Mouse (Mus musculus): ENCODE results near the gene Cxcl2. TPM values are rescaled to one million over a fixed set of nuclear protein-coding genes. Genes with fewer than 3 reads are reported as not detected.
A peak's percentile ranks its signal among the peaks of the same experiment; 100 is the strongest.

Cxcl2 gene
- total and polyA plus RNA-seq, 3 experiments = 0.21 to 0.47 TPM; not detected in 1

DNA sequence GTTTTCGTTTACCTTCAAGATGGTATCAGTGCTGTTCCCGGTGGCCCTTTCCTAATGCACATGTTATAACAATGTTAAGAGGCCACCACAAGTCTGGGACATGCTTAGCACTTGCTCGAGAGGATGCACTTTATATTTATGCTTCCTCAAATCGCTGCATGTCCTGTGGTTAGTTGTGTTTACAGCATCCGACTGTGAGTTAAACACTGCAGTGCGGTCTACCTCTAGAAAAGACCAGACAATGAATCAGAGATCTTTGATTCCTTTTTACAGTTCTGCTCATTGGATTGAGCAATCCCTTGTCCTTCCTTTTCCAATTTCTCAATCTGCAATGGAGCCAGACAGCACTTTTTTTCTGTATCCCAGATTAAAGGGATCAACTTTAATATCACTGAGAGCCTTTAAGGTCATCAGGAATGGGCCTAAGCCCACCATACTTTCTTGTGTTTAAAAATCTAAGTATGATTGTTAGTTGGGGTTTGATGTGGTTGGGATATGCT lies 41.7 kb upstream of the Cxcl2 start:
- no peaks in the 10 kb centered on the region for H3K27me3 ChIP-seq (replicated peaks)
- no peaks in the 10 kb centered on the region for H3K4me1 ChIP-seq (ENCODE audit: control insufficient read depth in 1 of 2, insufficient read depth in 2 of 2)
- DNase-seq (ENCODE audit: extremely low read depth) = no peak
- H3K9me3 ChIP-seq (replicated peaks; ENCODE audit: low read length) = no peaks in the 10 kb centered on the region
- no peak overlapping the region for H3K4me3 ChIP-seq (replicated peaks in 1 of 3; ENCODE audit: low read depth in 2 of 3, low read length in 2 of 3, poor library complexity in 1 of 3)
- no peaks in the 10 kb centered on the region for H3K79me2 ChIP-seq (replicated peaks; ENCODE audit: control insufficient read depth, extremely low read depth, insufficient read depth, poor library complexity, severe bottlenecking)
- in situ Hi-C loops (cut with MboI; ENCODE audit: low pct_ligation_motif_present, low pct_unique_long_range_greater_than_20kb, low sequenced_read_pairs) (no loop called here), dilution Hi-C loops (cut with MboI; ENCODE audit: extremely low pct_ligation_motif_present, extremely low pct_unique_long_range_greater_than_20kb, low sequenced_read_pairs) (no loop called here)
- no peak overlapping the region for H3K27ac ChIP-seq (ENCODE audit: insufficient read depth, low read depth)
- no peaks in the 10 kb centered on the region for H3K36me3 ChIP-seq (replicated peaks in 1 of 2; ENCODE audit: control insufficient read depth in 1 of 2, insufficient read depth in 1 of 2, low read length in 1 of 2)
- H3K4me2 ChIP-seq (ENCODE audit: insufficient read depth, low read depth, poor library complexity, severe bottlenecking) = no peak overlapping the region
- H3K9ac ChIP-seq (ENCODE audit: insufficient read depth, low read depth) = no peak overlapping the region
- TF ChIP-seq PAX5 (IDR thresholded peaks at IDR 0.05; ENCODE audit: low read length) (no peak), MYC (IDR thresholded peaks at IDR 0.05; ENCODE audit: low read depth, low read length) (no peak), E2F4 (IDR thresholded peaks at IDR 0.05; ENCODE audit: insufficient replicate concordance, low read depth, low read length) (no peak), ZKSCAN1 (IDR thresholded peaks at IDR 0.05; ENCODE audit: borderline replicate concordance, low read depth, low read length) (no peak), RAD21 (IDR thresholded peaks at IDR 0.05; ENCODE audit: low read depth, low read length) (no peak), MEF2A (IDR thresholded peaks at IDR 0.05; ENCODE audit: borderline replicate concordance, low read depth, low read length) (no peak), UBTF (IDR thresholded peaks at IDR 0.05; ENCODE audit: low read depth, low read length) (no peak), NELFE (IDR thresholded peaks at IDR 0.05; ENCODE audit: low read depth, low read length) (no peak), KAT2A (IDR thresholded peaks at IDR 0.05; ENCODE audit: insufficient replicate concordance, low read length) (no peak), IRF4 (IDR thresholded peaks at IDR 0.05; ENCODE audit: low read depth, low read length) (no peak), CHD2 (IDR thresholded peaks at IDR 0.05; ENCODE audit: low read length) (no peak)

DNA sequence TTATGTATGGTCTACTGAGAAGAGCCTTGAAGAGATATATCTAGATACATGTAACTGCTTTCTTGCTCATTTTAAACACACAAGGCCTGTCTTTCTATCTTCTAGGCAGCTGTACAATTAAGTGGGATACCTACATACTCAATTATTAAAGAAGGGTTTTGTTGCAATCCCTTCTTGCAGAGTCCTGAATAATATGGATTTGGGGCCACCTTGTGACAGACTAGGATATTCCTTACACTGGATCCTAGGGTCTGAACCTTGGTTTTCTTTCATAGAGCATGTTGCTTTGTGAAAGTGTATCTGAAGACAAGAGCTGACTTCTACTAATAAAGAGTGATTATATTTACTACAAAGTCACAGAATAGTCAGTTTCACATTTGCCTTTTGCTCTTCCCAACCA lies 36.9 kb upstream of the Cxcl2 start:
- TF ChIP-seq RAD21 (IDR thresholded peaks at IDR 0.05; ENCODE audit: low read depth, low read length) (peak; percentile 22), ELF1 (IDR thresholded peaks at IDR 0.05; ENCODE audit: low read depth, low read length) (no peak), CTCF (conservative IDR thresholded peaks at IDR 0.05 in 1 of 2, IDR thresholded peaks at IDR 0.05 in 1 of 2; ENCODE audit: low read depth in 2 of 2, low read length in 2 of 2) (peak in 1 of 2 experiments; percentile 31; a peak in 1 of 4 replicates)
- Histone ChIP-seq H3K9me3 (replicated peaks; ENCODE audit: low read length) (no peaks in the 10 kb centered on the region), H3K79me2 (replicated peaks; ENCODE audit: control insufficient read depth, extremely low read depth, insufficient read depth, poor library complexity, severe bottlenecking) (no peaks in the 10 kb centered on the region), H3K4me2 (ENCODE audit: insufficient read depth, low read depth, poor library complexity, severe bottlenecking) (no peak overlapping the region), H3K4me1 (ENCODE audit: control insufficient read depth in 1 of 2, insufficient read depth in 2 of 2) (0 out of 4 replicates have a peak, but pooled peaks cover 0 to 2% of the 10 kb centered on the region in 2 experiments), H3K36me3 (replicated peaks in 1 of 2; ENCODE audit: control insufficient read depth in 1 of 2, insufficient read depth in 1 of 2, low read length in 1 of 2) (no peaks in the 10 kb centered on the region), H3K9ac (ENCODE audit: insufficient read depth, low read depth) (no peak overlapping the region), H3K4me3 (replicated peaks in 1 of 3; ENCODE audit: low read depth in 2 of 3, low read length in 2 of 3, poor library complexity in 1 of 3) (no peak overlapping the region), H3K27ac (ENCODE audit: insufficient read depth, low read depth) (no peak overlapping the region), H3K27me3 (replicated peaks) (no peaks in the 10 kb centered on the region)
- peak; percentile 0 for DNase-seq (ENCODE audit: extremely low read depth)
- dilution Hi-C loops (cut with MboI; ENCODE audit: extremely low pct_ligation_motif_present, extremely low pct_unique_long_range_greater_than_20kb, low sequenced_read_pairs) (no loop called here), in situ Hi-C loops (cut with MboI; ENCODE audit: low pct_ligation_motif_present, low pct_unique_long_range_greater_than_20kb, low sequenced_read_pairs) (no loop called here)

DNA sequence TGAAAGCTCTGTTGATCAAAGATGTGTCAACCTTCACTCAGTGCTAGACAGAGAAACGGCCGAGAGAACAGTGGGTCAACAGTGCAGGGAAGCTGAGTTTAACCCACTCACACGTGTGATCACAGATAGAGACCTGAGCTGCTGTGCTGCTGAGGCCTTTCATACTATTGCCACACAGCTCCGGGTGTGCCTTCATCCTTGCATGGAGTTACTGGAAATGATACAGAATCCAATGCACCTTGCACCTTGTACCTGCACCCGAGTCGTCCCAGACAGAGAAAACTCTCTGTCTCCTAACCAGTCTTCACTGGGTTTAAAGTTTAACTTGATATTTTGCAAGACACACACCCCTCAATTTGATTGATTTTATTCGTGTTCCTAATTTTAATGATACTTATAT lies 31.3 kb upstream of the Cxcl2 start:
- H3K9me3 ChIP-seq (replicated peaks; ENCODE audit: low read length) = no peaks in the 10 kb centered on the region
- dilution Hi-C loops (cut with MboI; ENCODE audit: extremely low pct_ligation_motif_present, extremely low pct_unique_long_range_greater_than_20kb, low sequenced_read_pairs) (no loop called here), in situ Hi-C loops (cut with MboI; ENCODE audit: low pct_ligation_motif_present, low pct_unique_long_range_greater_than_20kb, low sequenced_read_pairs) (no loop called here)
- H3K27me3 ChIP-seq (replicated peaks) = no peaks in the 10 kb centered on the region
- no peak overlapping the region for H3K9ac ChIP-seq (ENCODE audit: insufficient read depth, low read depth)
- no peaks in the 10 kb centered on the region for H3K36me3 ChIP-seq (replicated peaks in 1 of 2; ENCODE audit: control insufficient read depth in 1 of 2, insufficient read depth in 1 of 2, low read length in 1 of 2)
- no peak overlapping the region for H3K4me2 ChIP-seq (ENCODE audit: insufficient read depth, low read depth, poor library complexity, severe bottlenecking)
- 0 out of 4 replicates have a peak, but pooled peaks cover 2 to 3% of the 10 kb centered on the region in 2 experiments for H3K4me1 ChIP-seq (ENCODE audit: control insufficient read depth in 1 of 2, insufficient read depth in 2 of 2)
- H3K79me2 ChIP-seq (replicated peaks; ENCODE audit: control insufficient read depth, extremely low read depth, insufficient read depth, poor library complexity, severe bottlenecking) = no peaks in the 10 kb centered on the region
- H3K4me3 ChIP-seq (replicated peaks in 1 of 3; ENCODE audit: low read depth in 2 of 3, low read length in 2 of 3, poor library complexity in 1 of 3) = no peak overlapping the region
- DNase-seq (ENCODE audit: extremely low read depth) = no peak
- H3K27ac ChIP-seq (ENCODE audit: insufficient read depth, low read depth) = no peak overlapping the region
- TF ChIP-seq MAX (IDR thresholded peaks at IDR 0.05; ENCODE audit: low read length) (no peak), KAT2A (IDR thresholded peaks at IDR 0.05; ENCODE audit: insufficient replicate concordance, low read length) (no peak), CHD2 (IDR thresholded peaks at IDR 0.05; ENCODE audit: low read length) (no peak), POLR2AphosphoS2 (IDR thresholded peaks at IDR 0.05; ENCODE audit: low read depth, low read length) (no peak), ZC3H11A (IDR thresholded peaks at IDR 0.05; ENCODE audit: low read depth, low read length) (no peak), USF1 (IDR thresholded peaks at IDR 0.05; ENCODE audit: low read depth, low read length) (no peak), ETS1 (conservative IDR thresholded peaks at IDR 0.05; ENCODE audit: low read depth, low read length) (no peak), BHLHE40 (IDR thresholded peaks at IDR 0.05; ENCODE audit: low read depth, low read length) (no peak), SIN3A (IDR thresholded peaks at IDR 0.05; ENCODE audit: low read length) (no peak), ZMIZ1 (IDR thresholded peaks at IDR 0.05; ENCODE audit: low read depth, low read length) (no peak), RCOR1 (conservative IDR thresholded peaks at IDR 0.05; ENCODE audit: low read depth, low read length) (no peak), MEF2A (IDR thresholded peaks at IDR 0.05; ENCODE audit: borderline replicate concordance, low read depth, low read length) (no peak), CHD1 (IDR thresholded peaks at IDR 0.05; ENCODE audit: low read depth, low read length) (no peak), JUND (conservative IDR thresholded peaks at IDR 0.05; ENCODE audit: low read depth, low read length) (no peak), JUN (IDR thresholded peaks at IDR 0.05; ENCODE audit: insufficient read depth, low read depth, low read length) (no peak), EP300 (IDR thresholded peaks at IDR 0.05; ENCODE audit: low read length) (no peak), ZKSCAN1 (IDR thresholded peaks at IDR 0.05; ENCODE audit: borderline replicate concordance, low read depth, low read length) (no peak)

All from CH12.LX (cell line).